Mouse (Mus musculus) erythroblast, embryonic 14.5 days (primary cell): ENCODE measurements around the gene Kcnk2.

ENCODE experiments used
- GATA1 ChIP-seq: IDR thresholded peaks from 2 replicates; pipeline ENCODE4 v1.6.1; 2012; ENCODE audit warnings: low read length, inconsistent platforms, mixed read lengths
- TAL1 ChIP-seq: IDR thresholded peaks from 3 replicates; pipeline ENCODE4 v1.6.1; 2012; ENCODE audit warnings: low read length, inconsistent platforms, mixed read lengths

- TF ChIP-seq GATA1 (no peak), TAL1 (no peak)
Measured at GRCm38 (mm10) chr1:189165141-189165540, 236.9 kb downstream of the Kcnk2 start.
